Mouse (Mus musculus) brain, embryonic 14.5 days (tissue): Measurements from ENCODE around the gene Snd1.

Experiments
- CTCF ChIP-seq: fragments of 200-500 bp; IDR thresholded peaks from 2 replicates; pipeline ENCODE4 v1.5.1; 2012; ENCODE audit warnings: inconsistent platforms, mild to moderate bottlenecking, moderate library complexity, borderline replicate concordance; ENCODE audit not compliant: insufficient read depth, insufficient read length; ENCODE audit errors: extremely low read depth
- POLR2A ChIP-seq: fragments of 200-500 bp; IDR thresholded peaks from 2 replicates; pipeline ENCODE4 v1.6.1; 2012; ENCODE audit warnings: mild to moderate bottlenecking, inconsistent platforms, borderline replicate concordance; ENCODE audit not compliant: poor library complexity, insufficient read depth, insufficient read length, severe bottlenecking; ENCODE audit errors: extremely low read depth

DNA sequence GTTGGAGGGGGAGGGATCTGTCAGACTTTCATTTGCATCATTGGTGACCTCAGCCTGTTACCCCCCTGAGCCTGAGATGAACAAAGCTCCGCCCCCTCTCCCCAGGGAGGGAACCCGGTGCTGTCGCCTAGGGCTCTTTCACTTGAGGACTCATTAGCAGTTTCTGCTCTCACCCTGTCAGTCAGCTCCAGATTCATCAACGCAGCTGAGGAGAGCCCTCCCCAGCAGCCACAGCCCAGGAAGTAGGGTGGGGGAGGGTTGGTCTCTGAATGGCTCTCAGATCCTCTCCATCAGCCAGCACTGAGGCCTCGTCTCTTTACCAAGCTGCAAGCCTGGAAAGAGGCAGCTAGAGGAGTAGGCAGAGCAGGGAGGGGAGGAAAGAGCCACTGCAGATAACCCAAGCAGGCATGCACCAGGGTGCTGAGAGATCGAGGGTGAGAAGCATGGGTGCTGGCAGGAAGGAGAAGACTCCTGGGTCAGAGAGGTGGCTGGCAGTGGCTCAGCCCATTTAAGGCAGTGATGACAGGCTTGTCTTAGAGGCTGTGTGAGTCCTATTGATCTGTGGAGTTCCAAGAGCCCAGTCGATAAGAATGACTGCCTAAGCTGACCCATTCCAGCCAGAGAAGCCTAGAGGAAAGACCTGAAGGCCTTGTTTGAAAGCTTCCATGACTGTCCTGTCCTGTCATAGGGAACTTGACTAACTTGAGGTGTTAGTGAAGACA, 403.2 kb downstream of the Snd1 start:
- TF ChIP-seq CTCF (no peak), POLR2A (no peak)
